Mouse (Mus musculus): ENCODE results near the gene Onecut1.

GRCm38 (mm10) chr9:74863655-74864443 lies 2.1 kb downstream of the Onecut1 start:
- no peak for TF ChIP-seq CTCF (IDR thresholded peaks at IDR 0.05; ENCODE audit: extremely low read depth, insufficient read depth, insufficient read length, insufficient replicate concordance)
- no peak for TF ChIP-seq POLR2A (IDR thresholded peaks at IDR 0.05; ENCODE audit: low read depth, low read length)
